Mouse (Mus musculus) forelimb bud, embryonic 11.5 days (tissue): ENCODE measurements around the gene Mier2.
A peak's percentile ranks its signal among the peaks of the same experiment; 100 is the strongest.

Experiments used
- DNase-seq: peaks from one replicate; pipeline ENCODE4 v3.0.0-alpha.2; 2012; ENCODE audit warnings: low read depth, low spot score

The Mier2 gene

GRCm38 (mm10) chr10:79539701-79540495, 15.1 kb downstream of the Mier2 start:
- no peak for DNase-seq

- no peak for DNase-seq
Measured at GRCm38 (mm10) chr10:79538873-79539272, 16.1 kb downstream of the Mier2 start.

- no peak for DNase-seq
Measured at GRCm38 (mm10) chr10:79538323-79538722, 16.7 kb downstream of the Mier2 start.

- DNase-seq, result no peak
Measured at GRCm38 (mm10) chr10:79537781-79538180, 17.2 kb downstream of the Mier2 start.

GRCm38 (mm10) chr10:79537271-79537670, 17.7 kb downstream of the Mier2 start:
- DNase-seq, result no peak

- DNase-seq, result no peak
Measured at GRCm38 (mm10) chr10:79536461-79537080, 18.4 kb downstream of the Mier2 start.

- DNase-seq, result no peak
Measured at GRCm38 (mm10) chr10:79535431-79535830, 19.6 kb downstream of the Mier2 start.

- DNase-seq, result no peak
Measured at GRCm38 (mm10) chr10:79534426-79534825, 20.6 kb downstream of the Mier2 start.

- peak; percentile 57 for DNase-seq
Measured at GRCm38 (mm10) chr10:79533126-79533911, 21.7 kb downstream of the Mier2 start, which contains the start of gene Plpp2. TSS of gene Plpp2 (minus strand) at chr10:79533796.

GRCm38 (mm10) chr10:79532678-79533077, 22.3 kb downstream of the Mier2 start:
- peak; percentile 14 for DNase-seq

- DNase-seq, result no peak
Measured at GRCm38 (mm10) chr10:79531593-79531992, 23.4 kb downstream of the Mier2 start.

- no peak for DNase-seq
Measured at GRCm38 (mm10) chr10:79530721-79531120, 24.3 kb downstream of the Mier2 start.

GRCm38 (mm10) chr10:79530241-79530640, 24.8 kb downstream of the Mier2 start:
- no peak for DNase-seq

- DNase-seq, result no peak
Measured at GRCm38 (mm10) chr10:79528081-79528480, 26.9 kb downstream of the Mier2 start.

- DNase-seq, result no peak
Measured at GRCm38 (mm10) chr10:79527453-79527845, 27.6 kb downstream of the Mier2 start.

GRCm38 (mm10) chr10:79526661-79527452, 28.1 kb downstream of the Mier2 start:
- no peak for DNase-seq

GRCm38 (mm10) chr10:79525456-79526325, 29.3 kb downstream of the Mier2 start:
- no peak for DNase-seq

GRCm38 (mm10) chr10:79524433-79524832, 30.6 kb downstream of the Mier2 start:
- DNase-seq, result no peak

GRCm38 (mm10) chr10:79506709-79507108, 48.3 kb downstream of the Mier2 start:
- DNase-seq, result no peak

GRCm38 (mm10) chr10:79502830-79503644, 52.0 kb downstream of the Mier2 start:
- no peak for DNase-seq
